Mouse (Mus musculus) gastrocnemius, adult 2 months (tissue): ENCODE results near the gene Dtd1. TPM values are rescaled to one million over a fixed set of nuclear protein-coding genes. Genes with fewer than 3 reads are reported as not detected.

ENCODE experiments used
- DNase-seq: peaks from one replicate; pipeline ENCODE4 v3.0.0; 2022
- H3K27ac ChIP-seq: fragments of 200-600 bp; 2 replicates; pipeline ENCODE4 v1.8.1; 2022; ENCODE audit warnings: mild to moderate bottlenecking
- H3K4me3 ChIP-seq: fragments of 200-600 bp; 2 replicates; pipeline ENCODE4 v1.8.1; 2022; ENCODE audit warnings: mild to moderate bottlenecking, moderate library complexity
- CTCF ChIP-seq: fragments of 200-600 bp; IDR thresholded peaks from 2 replicates; pipeline ENCODE4 v1.8.1; 2022; ENCODE audit warnings: antibody characterized with exemption, mild to moderate bottlenecking, moderate library complexity
- intact Hi-C: fragments of 180-260 bp; cut with DNase I; formaldehyde crosslinking; loops from one replicate; pipeline ENCODE4 v1.15.1; 2025
- microRNA-seq: library from miRNA; unstranded; fragments of <30 nt; microRNA quantifications from one replicate; pipeline ENCODE4 v1.2.0, GENCODE M21; 2021
- total RNA-seq, 2 experiments: library from RNA; stranded (reverse); gene quantifications; 2 replicates each; pipeline ENCODE4 v1.2.3; 2021

Dtd1 gene
- total RNA-seq, 2 experiments from 2014 or later = 11.6 to 12.4 TPM

DNA sequence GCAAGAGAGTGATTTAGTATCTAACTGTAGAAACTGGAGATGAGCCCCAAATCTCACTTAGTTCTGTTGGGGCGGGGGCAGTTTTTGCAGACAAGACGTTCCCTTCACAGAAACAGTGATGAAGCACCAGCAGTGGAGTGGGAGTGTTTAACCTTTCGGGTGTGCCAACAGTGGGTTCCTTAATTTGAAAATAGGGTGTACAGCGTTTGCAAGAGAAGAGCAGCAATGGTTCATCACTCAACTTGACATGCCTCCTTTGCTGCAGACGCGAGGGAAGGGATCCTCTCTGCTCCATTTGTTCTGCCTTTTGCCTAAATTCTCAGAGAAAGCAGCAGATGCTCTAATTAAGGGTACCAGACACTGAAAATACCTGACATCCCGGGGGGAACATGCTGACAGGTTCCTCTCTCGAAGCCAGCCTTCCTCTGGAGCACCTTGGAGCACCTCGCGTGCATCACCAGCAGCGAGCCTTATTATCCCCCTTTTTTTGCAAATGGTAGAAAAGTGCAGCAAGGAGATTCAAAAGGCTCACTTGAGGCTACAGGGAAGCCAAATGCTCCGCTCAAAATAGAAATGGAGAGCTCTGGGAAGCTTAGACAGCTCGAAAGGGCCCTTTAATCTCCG, 192.1 kb downstream of the Dtd1 start:
- TF ChIP-seq CTCF = no peak
- Histone ChIP-seq H3K27ac (no peak overlapping the region), H3K4me3 (no peak overlapping the region)
- intact Hi-C loops = no loop called here
- DNase-seq = no peak

DNA sequence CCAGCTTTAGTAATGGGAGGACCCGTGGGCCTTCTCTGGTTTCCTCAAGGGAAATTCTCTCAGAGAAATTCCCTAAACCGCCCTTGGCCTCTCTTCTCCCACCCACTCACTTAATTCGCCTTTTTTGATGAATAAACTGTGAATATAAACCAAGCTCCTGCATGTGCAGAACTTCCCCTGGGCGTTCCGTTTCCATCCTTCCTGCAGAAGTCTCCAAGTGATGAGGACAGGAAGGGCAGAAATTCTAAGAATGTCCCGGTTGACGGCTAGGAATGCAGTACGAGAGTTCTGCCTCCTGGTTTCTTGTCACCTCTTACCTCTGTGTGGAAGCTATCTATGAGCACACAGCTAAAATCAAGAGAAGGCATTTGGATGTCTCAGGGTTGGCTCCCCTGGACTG, 197.8 kb downstream of the Dtd1 start:
- TF ChIP-seq CTCF = no peak
- DNase-seq = no peak
- intact Hi-C loops = no loop called here
- Histone ChIP-seq H3K27ac (no peak overlapping the region), H3K4me3 (no peak overlapping the region)

DNA sequence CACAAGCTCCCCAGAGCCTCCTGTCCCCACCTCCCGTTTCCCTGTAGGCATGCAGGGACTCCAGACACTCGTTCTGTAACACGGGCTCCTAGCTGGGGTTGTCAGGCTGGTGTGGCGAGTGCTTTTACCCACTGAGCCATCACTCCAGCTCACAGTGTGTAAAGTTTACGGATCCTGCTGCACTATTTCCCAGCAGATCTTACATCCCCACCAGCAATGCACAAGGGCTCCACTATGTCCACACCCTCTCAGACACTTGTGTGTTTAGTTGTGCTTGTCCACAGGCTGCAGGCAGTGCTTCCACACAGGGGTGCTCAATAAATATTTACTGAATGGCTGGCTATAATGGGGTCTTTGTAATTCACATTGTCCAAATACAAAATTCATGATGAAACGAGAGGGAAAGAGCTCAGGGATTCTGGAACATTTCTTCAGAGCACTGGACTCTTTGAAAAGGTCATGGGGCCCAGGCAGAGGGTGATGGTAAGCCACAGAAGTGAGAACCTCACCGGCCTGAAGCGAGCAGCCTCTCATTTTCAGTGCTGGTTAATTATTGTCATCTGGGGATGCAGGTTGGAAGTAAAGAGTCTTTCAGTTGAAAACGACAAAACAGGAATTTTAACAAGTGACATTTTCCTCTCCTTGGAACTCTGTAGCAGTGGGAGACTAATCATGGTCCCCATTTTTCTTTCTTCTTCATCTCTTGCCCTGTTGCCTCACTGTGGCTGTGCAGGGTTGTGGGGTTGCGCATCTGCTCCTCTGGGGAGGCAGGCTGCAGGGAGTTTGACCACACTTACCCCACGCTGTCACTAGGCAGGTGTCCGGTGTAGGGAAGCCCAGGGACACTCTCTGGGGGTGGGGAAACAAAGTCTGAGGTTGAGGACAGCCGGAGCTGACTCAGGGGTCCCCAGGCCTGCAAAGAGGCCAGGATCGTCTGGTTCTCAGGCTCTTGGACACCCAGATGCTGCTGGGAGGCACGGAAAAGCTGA, 208.4 kb downstream of the Dtd1 start:
- TF ChIP-seq CTCF = no peak
- Histone ChIP-seq H3K4me3 (no peak overlapping the region), H3K27ac (no peak overlapping the region)
- DNase-seq = no peak
- intact Hi-C loops = no loop called here

Small RNA genes lying within 50 kb of the gene (microRNA-seq; reads per million reads assigned to microRNA genes)
- not detected for gene Gm24823

Other genes with a start within 250 kb of the Dtd1 start
- 10 to 100 TPM; 21.3 to 25.4 TPM for gene Kat14, start 230.9 kb upstream of the Dtd1 start, total RNA-seq
- gene Pet117, start 230.9 kb upstream of the Dtd1 start, total RNA-seq = 1 to 10 TPM; 5.2 to 8.4 TPM
- under 1 TPM; 0.22 to 0.87 TPM for gene Dzank1, start 72.5 kb upstream of the Dtd1 start, total RNA-seq
- gene Polr3f, start 72.2 kb upstream of the Dtd1 start, total RNA-seq = 10 to 100 TPM in 1 of 2 experiments, 1 to 10 TPM in 1; 8.6 to 10.4 TPM
- 1 to 10 TPM; 5.5 to 5.7 TPM for gene Rbbp9, start 49.0 kb upstream of the Dtd1 start, total RNA-seq
- 10 to 100 TPM; 11.4 to 12.5 TPM for gene Sec23b, start 43.7 kb upstream of the Dtd1 start, total RNA-seq
- gene Smim26, start 5.8 kb upstream of the Dtd1 start, total RNA-seq = 10 to 100 TPM; 76.4 to 95.3 TPM
- gene Scp2d1, start 223.8 kb downstream of the Dtd1 start, total RNA-seq = not detected